Mouse (Mus musculus): Measurements from ENCODE around the gene Ltbp1. TPM values are rescaled to one million over a fixed set of nuclear protein-coding genes. Genes with fewer than 3 reads are reported as not detected.

Ltbp1 gene
- polyA plus RNA-seq, 1 experiment from 2014 or later, result 2.1 TPM

GRCm38 (mm10) chr17:75033872-75034615 is 28.7 kb downstream of the Ltbp1 start:
- WGBS (ENCODE audit: insufficient replicate concordance), result 72% methylated on average over 21 of the region's 21 CpGs
- H3K9ac ChIP-seq (ENCODE audit: low read depth, low read length), result no peak overlapping the region
- no peak for ATAC-seq (ENCODE audit: low read depth)
- no peaks in the 10 kb centered on the region for H3K4me1 ChIP-seq (ENCODE audit: control insufficient read depth, low read depth, low read length)
- H3K4me2 ChIP-seq (ENCODE audit: low read depth, low read length), result no peak overlapping the region
- H3K4me3 ChIP-seq (ENCODE audit: low read depth, low read length), result no peak overlapping the region
- H3K9me3 ChIP-seq (replicated peaks; ENCODE audit: control insufficient read depth, low read length), result no peaks in the 10 kb centered on the region
- H3K36me3 ChIP-seq (ENCODE audit: control insufficient read depth, insufficient read depth), result no peaks in the 10 kb centered on the region
- no peak overlapping the region for H3K27ac ChIP-seq (ENCODE audit: low read length)
- no peaks in the 10 kb centered on the region for H3K27me3 ChIP-seq (ENCODE audit: control insufficient read depth, insufficient read depth, low read depth, low read length)

DNA sequence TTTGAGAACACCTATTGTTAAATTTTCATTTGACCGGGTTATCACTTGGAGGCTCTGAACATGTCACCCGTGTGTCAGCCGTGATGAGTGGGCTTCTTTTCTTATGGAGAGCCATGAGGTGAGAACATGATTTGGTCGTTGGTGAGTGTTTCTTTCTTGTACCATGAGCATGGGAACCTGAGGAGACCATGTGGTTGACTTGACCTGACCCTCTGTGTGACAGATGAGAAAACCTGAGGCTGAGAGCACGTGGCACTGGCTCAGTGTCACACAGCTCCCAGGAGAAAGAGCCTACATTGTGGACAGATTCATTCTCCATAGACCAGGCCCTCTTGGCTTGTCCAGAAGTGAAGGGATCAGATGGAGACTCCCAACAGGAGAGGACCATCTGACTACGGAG is 31.5 kb downstream of the Ltbp1 start:
- 58% methylated on average over 6 of the region's 6 CpGs for WGBS (ENCODE audit: insufficient replicate concordance)
- no peaks in the 10 kb centered on the region for H3K4me1 ChIP-seq (ENCODE audit: control insufficient read depth, low read depth, low read length)
- no peak overlapping the region for H3K4me2 ChIP-seq (ENCODE audit: low read depth, low read length)
- no peaks in the 10 kb centered on the region for H3K9me3 ChIP-seq (replicated peaks; ENCODE audit: control insufficient read depth, low read length)
- no peak overlapping the region for H3K9ac ChIP-seq (ENCODE audit: low read depth, low read length)
- H3K36me3 ChIP-seq (ENCODE audit: control insufficient read depth, insufficient read depth), result no peaks in the 10 kb centered on the region
- no peak for ATAC-seq (ENCODE audit: low read depth)
- no peak overlapping the region for H3K4me3 ChIP-seq (ENCODE audit: low read depth, low read length)
- H3K27ac ChIP-seq (ENCODE audit: low read length), result no peak overlapping the region
- no peaks in the 10 kb centered on the region for H3K27me3 ChIP-seq (ENCODE audit: control insufficient read depth, insufficient read depth, low read depth, low read length)

- Histone ChIP-seq H3K4me1 (ENCODE audit: control insufficient read depth, low read depth, low read length) (no peaks in the 10 kb centered on the region), H3K4me2 (ENCODE audit: low read depth, low read length) (no peak overlapping the region), H3K36me3 (ENCODE audit: control insufficient read depth, insufficient read depth) (no peaks in the 10 kb centered on the region), H3K9ac (ENCODE audit: low read depth, low read length) (no peak overlapping the region), H3K27me3 (ENCODE audit: control insufficient read depth, insufficient read depth, low read depth, low read length) (no peaks in the 10 kb centered on the region), H3K4me3 (ENCODE audit: low read depth, low read length) (no peak overlapping the region), H3K27ac (ENCODE audit: low read length) (no peak overlapping the region), H3K9me3 (replicated peaks; ENCODE audit: control insufficient read depth, low read length) (no peaks in the 10 kb centered on the region)
- 67% methylated on average over 4 of the region's 4 CpGs for WGBS (ENCODE audit: insufficient replicate concordance)
- no peak for ATAC-seq (ENCODE audit: low read depth)
Observed at GRCm38 (mm10) chr17:75039017-75039416, 33.6 kb downstream of the Ltbp1 start.

GRCm38 (mm10) chr17:75049366-75049969 is 44.1 kb downstream of the Ltbp1 start:
- Histone ChIP-seq H3K27ac (ENCODE audit: low read length) (no peak overlapping the region), H3K4me3 (ENCODE audit: low read depth, low read length) (no peak overlapping the region), H3K4me1 (ENCODE audit: control insufficient read depth, low read depth, low read length) (no peaks in the 10 kb centered on the region), H3K4me2 (ENCODE audit: low read depth, low read length) (no peak overlapping the region), H3K9me3 (replicated peaks; ENCODE audit: control insufficient read depth, low read length) (no peaks in the 10 kb centered on the region), H3K36me3 (ENCODE audit: control insufficient read depth, insufficient read depth) (no peaks in the 10 kb centered on the region), H3K9ac (ENCODE audit: low read depth, low read length) (no peak overlapping the region), H3K27me3 (ENCODE audit: control insufficient read depth, insufficient read depth, low read depth, low read length) (no peaks in the 10 kb centered on the region)
- WGBS (ENCODE audit: insufficient replicate concordance), result 73% methylated on average over 8 of the region's 8 CpGs
- no peak for ATAC-seq (ENCODE audit: low read depth)

GRCm38 (mm10) chr17:75051440-75051925 is 46.1 kb downstream of the Ltbp1 start:
- WGBS (ENCODE audit: insufficient replicate concordance), result 67% methylated on average over 8 of the region's 8 CpGs
- Histone ChIP-seq H3K9ac (ENCODE audit: low read depth, low read length) (no peak overlapping the region), H3K27ac (ENCODE audit: low read length) (no peak overlapping the region), H3K4me3 (ENCODE audit: low read depth, low read length) (no peak overlapping the region), H3K36me3 (ENCODE audit: control insufficient read depth, insufficient read depth) (no peaks in the 10 kb centered on the region), H3K9me3 (replicated peaks; ENCODE audit: control insufficient read depth, low read length) (no peaks in the 10 kb centered on the region), H3K4me2 (ENCODE audit: low read depth, low read length) (no peak overlapping the region), H3K27me3 (ENCODE audit: control insufficient read depth, insufficient read depth, low read depth, low read length) (no peaks in the 10 kb centered on the region), H3K4me1 (ENCODE audit: control insufficient read depth, low read depth, low read length) (no peaks in the 10 kb centered on the region)
- no peak for ATAC-seq (ENCODE audit: low read depth)

- no peak overlapping the region for H3K9ac ChIP-seq (ENCODE audit: low read depth, low read length)
- no peaks in the 10 kb centered on the region for H3K36me3 ChIP-seq (ENCODE audit: control insufficient read depth, insufficient read depth)
- WGBS (ENCODE audit: insufficient replicate concordance), result 60% methylated on average over 5 of the region's 5 CpGs
- H3K27ac ChIP-seq (ENCODE audit: low read length), result no peak overlapping the region
- H3K4me3 ChIP-seq (ENCODE audit: low read depth, low read length), result no peak overlapping the region
- no peaks in the 10 kb centered on the region for H3K9me3 ChIP-seq (replicated peaks; ENCODE audit: control insufficient read depth, low read length)
- H3K27me3 ChIP-seq (ENCODE audit: control insufficient read depth, insufficient read depth, low read depth, low read length), result no peaks in the 10 kb centered on the region
- no peaks in the 10 kb centered on the region for H3K4me1 ChIP-seq (ENCODE audit: control insufficient read depth, low read depth, low read length)
- ATAC-seq (ENCODE audit: low read depth), result no peak
- H3K4me2 ChIP-seq (ENCODE audit: low read depth, low read length), result no peak overlapping the region
Observed at GRCm38 (mm10) chr17:75055235-75055634, 49.9 kb downstream of the Ltbp1 start.

GRCm38 (mm10) chr17:75055961-75056360 is 50.6 kb downstream of the Ltbp1 start:
- H3K9me3 ChIP-seq (replicated peaks; ENCODE audit: control insufficient read depth, low read length), result no peaks in the 10 kb centered on the region
- H3K4me3 ChIP-seq (ENCODE audit: low read depth, low read length), result no peak overlapping the region
- no peak for ATAC-seq (ENCODE audit: low read depth)
- H3K4me1 ChIP-seq (ENCODE audit: control insufficient read depth, low read depth, low read length), result no peaks in the 10 kb centered on the region
- no peaks in the 10 kb centered on the region for H3K36me3 ChIP-seq (ENCODE audit: control insufficient read depth, insufficient read depth)
- no peak overlapping the region for H3K4me2 ChIP-seq (ENCODE audit: low read depth, low read length)
- no peak overlapping the region for H3K9ac ChIP-seq (ENCODE audit: low read depth, low read length)
- WGBS (ENCODE audit: insufficient replicate concordance), result 80% methylated on average over 6 of the region's 6 CpGs
- no peak overlapping the region for H3K27ac ChIP-seq (ENCODE audit: low read length)
- no peaks in the 10 kb centered on the region for H3K27me3 ChIP-seq (ENCODE audit: control insufficient read depth, insufficient read depth, low read depth, low read length)

DNA sequence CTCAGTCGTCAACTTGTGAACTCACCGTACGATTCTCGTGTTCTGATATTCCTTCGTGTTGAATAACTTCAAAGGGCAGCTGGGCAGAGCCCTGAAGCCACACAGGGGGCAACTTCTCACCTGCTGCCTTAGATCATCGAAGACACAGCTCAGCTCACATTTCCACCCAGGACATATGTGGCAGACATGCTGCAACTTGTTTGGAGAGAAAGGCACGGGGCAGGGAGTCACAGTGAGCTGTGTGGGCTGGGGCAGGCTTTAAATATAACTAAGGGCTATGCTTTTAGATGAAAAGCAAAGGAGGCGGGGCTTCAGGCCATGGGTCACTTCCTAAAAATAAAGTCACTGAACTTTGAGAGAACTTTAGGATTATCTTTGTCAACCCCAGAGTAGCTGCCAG is 51.3 kb downstream of the Ltbp1 start:
- no peaks in the 10 kb centered on the region for H3K36me3 ChIP-seq (ENCODE audit: control insufficient read depth, insufficient read depth)
- H3K27me3 ChIP-seq (ENCODE audit: control insufficient read depth, insufficient read depth, low read depth, low read length), result no peaks in the 10 kb centered on the region
- H3K9me3 ChIP-seq (replicated peaks; ENCODE audit: control insufficient read depth, low read length), result no peaks in the 10 kb centered on the region
- ATAC-seq (ENCODE audit: low read depth), result no peak
- H3K27ac ChIP-seq (ENCODE audit: low read length), result no peak overlapping the region
- H3K4me2 ChIP-seq (ENCODE audit: low read depth, low read length), result no peak overlapping the region
- WGBS (ENCODE audit: insufficient replicate concordance), result 67% methylated on average over 8 of the region's 8 CpGs
- H3K4me1 ChIP-seq (ENCODE audit: control insufficient read depth, low read depth, low read length), result no peaks in the 10 kb centered on the region
- no peak overlapping the region for H3K9ac ChIP-seq (ENCODE audit: low read depth, low read length)
- H3K4me3 ChIP-seq (ENCODE audit: low read depth, low read length), result no peak overlapping the region

DNA sequence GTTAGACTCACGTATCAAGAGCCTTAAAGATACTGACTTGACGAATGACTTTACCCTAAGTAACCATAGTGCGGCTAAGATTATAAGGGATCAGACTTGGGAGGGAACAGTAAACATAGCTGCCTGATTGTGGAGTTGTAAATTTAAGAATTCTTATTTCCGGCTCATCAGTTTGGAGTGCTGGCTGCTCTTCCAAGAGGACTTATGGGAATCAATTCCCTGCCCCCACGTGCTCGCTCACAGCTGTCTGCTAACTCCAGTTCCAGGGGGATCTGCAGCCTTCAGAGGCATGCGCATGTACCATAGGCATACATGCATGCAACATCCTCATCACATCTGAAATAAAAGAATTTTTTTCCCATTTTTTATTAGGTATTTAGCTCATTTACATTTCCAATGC is 61.0 kb downstream of the Ltbp1 start:
- ATAC-seq (ENCODE audit: low read depth), result no peak
- no peaks in the 10 kb centered on the region for H3K36me3 ChIP-seq (ENCODE audit: control insufficient read depth, insufficient read depth)
- no peak overlapping the region for H3K9ac ChIP-seq (ENCODE audit: low read depth, low read length)
- WGBS (ENCODE audit: insufficient replicate concordance), result 81% methylated on average over 7 of the region's 7 CpGs
- peaks cover 4% of the 10 kb centered on the region; the same call in 1 of the 2 replicates for H3K4me1 ChIP-seq (ENCODE audit: control insufficient read depth, low read depth, low read length)
- no peak overlapping the region for H3K27ac ChIP-seq (ENCODE audit: low read length)
- H3K27me3 ChIP-seq (ENCODE audit: control insufficient read depth, insufficient read depth, low read depth, low read length), result no peaks in the 10 kb centered on the region
- no peak overlapping the region for H3K4me3 ChIP-seq (ENCODE audit: low read depth, low read length)
- no peak overlapping the region for H3K4me2 ChIP-seq (ENCODE audit: low read depth, low read length)
- no peaks in the 10 kb centered on the region for H3K9me3 ChIP-seq (replicated peaks; ENCODE audit: control insufficient read depth, low read length)

Data from liver, embryonic 16.5 days (tissue).